Mouse (Mus musculus): ENCODE measurements around the gene Tmem158. TPM values are rescaled to one million over a fixed set of nuclear protein-coding genes. Genes with fewer than 3 reads are reported as not detected.

The Tmem158 gene
- polyA plus RNA-seq, 1 experiment: 2.8 TPM

DNA sequence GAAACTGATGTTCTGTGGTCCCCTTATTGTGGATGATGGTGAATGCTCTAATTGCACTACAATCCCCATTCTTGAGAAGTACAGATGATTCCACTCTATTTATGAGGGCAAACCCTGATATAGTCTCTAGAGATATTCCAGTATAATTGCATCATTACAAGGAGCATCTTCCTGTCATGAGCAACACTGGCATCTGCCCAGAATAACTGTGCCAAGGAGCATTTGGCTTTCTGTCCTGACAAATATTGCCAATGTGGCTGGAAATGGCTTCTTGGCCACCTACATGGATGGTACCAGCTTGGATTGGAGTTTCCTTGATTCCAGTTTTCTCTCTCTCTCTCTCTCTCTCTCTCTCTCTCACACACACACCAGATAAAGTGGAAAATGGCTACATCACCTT, 35.7 kb upstream of the Tmem158 start:
- no peak for DNase-seq
- Histone ChIP-seq H3K4me3 (ENCODE audit: insufficient read depth, low read depth, low read length) (no peak overlapping the region), H3K36me3 (ENCODE audit: control insufficient read depth, insufficient read depth, low read length) (no peaks in the 10 kb centered on the region), H3K27ac (ENCODE audit: insufficient read depth, low read depth, low read length) (no peak overlapping the region), H3K4me1 (ENCODE audit: control insufficient read depth, insufficient read depth, low read length) (no peaks in the 10 kb centered on the region), H3K27me3 (replicated peaks; ENCODE audit: control insufficient read depth, insufficient read depth, low read length) (no peaks in the 10 kb centered on the region)
- TF ChIP-seq CTCF (conservative IDR thresholded peaks at IDR 0.05; ENCODE audit: insufficient read depth, insufficient read length, low read depth, low read length): no peak
- TF ChIP-seq POLR2A (IDR thresholded peaks at IDR 0.05; ENCODE audit: low read depth, low read length): no peak

DNA sequence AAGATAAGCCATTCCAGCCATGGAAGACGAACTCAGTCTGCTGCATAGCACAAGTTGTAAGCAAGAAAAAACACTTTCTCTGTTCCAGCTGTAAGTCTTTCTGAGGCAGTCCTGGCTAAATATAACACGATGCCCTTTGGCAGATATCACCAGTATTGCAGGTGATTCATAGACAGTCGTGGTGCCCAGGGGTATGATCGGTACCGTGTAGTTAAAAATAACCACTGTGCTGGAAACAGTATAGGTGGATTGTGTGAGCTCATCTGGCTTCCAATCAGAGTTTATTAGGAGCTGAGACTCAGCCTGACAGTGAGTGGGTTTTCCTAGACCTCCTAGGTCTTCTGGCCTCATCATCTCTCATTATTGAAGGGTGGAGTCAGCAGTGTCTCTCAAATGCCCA, 34.0 kb upstream of the Tmem158 start:
- no peak overlapping the region for H3K27ac ChIP-seq (ENCODE audit: insufficient read depth, low read depth, low read length)
- H3K27me3 ChIP-seq (replicated peaks; ENCODE audit: control insufficient read depth, insufficient read depth, low read length): no peaks in the 10 kb centered on the region
- H3K4me3 ChIP-seq (ENCODE audit: insufficient read depth, low read depth, low read length): no peak overlapping the region
- TF ChIP-seq CTCF (conservative IDR thresholded peaks at IDR 0.05; ENCODE audit: insufficient read depth, insufficient read length, low read depth, low read length) (no peak), POLR2A (IDR thresholded peaks at IDR 0.05; ENCODE audit: low read depth, low read length) (no peak)
- H3K36me3 ChIP-seq (ENCODE audit: control insufficient read depth, insufficient read depth, low read length): no peaks in the 10 kb centered on the region
- 71% methylated on average over 5 of the region's 5 CpGs for WGBS
- DNase-seq: no peak
- H3K4me1 ChIP-seq (ENCODE audit: control insufficient read depth, insufficient read depth, low read length): no peaks in the 10 kb centered on the region

DNA sequence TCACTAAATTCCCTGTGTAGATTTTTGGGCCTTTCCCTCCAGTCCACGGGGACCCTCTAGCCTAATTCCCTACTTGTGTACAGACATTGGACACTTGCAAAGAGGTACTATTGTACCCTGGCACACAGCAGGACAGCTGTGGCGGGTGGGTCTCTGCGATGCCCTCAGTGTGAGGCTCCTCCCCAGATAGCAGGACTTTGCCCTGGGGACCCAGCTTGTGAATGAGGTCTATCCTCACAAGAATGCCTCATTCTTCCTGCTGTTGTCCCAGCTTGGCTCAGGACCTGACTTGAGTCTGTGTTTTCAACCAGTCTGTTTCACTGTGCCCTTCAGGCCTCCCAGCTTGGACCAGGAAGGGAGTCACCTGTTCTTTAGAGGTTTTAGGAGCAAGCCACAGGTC, 27.8 kb upstream of the Tmem158 start:
- Histone ChIP-seq H3K4me1 (ENCODE audit: control insufficient read depth, insufficient read depth, low read length) (no peaks in the 10 kb centered on the region), H3K27ac (ENCODE audit: insufficient read depth, low read depth, low read length) (no peak overlapping the region), H3K27me3 (replicated peaks; ENCODE audit: control insufficient read depth, insufficient read depth, low read length) (no peaks in the 10 kb centered on the region; the same call in 1 of the 2 replicates), H3K36me3 (ENCODE audit: control insufficient read depth, insufficient read depth, low read length) (no peaks in the 10 kb centered on the region), H3K4me3 (ENCODE audit: insufficient read depth, low read depth, low read length) (no peak overlapping the region)
- TF ChIP-seq POLR2A (IDR thresholded peaks at IDR 0.05; ENCODE audit: low read depth, low read length) (no peak), CTCF (conservative IDR thresholded peaks at IDR 0.05; ENCODE audit: insufficient read depth, insufficient read length, low read depth, low read length) (no peak)
- WGBS: 74% methylated on average over 3 of the region's 3 CpGs
- DNase-seq: no peak

DNA sequence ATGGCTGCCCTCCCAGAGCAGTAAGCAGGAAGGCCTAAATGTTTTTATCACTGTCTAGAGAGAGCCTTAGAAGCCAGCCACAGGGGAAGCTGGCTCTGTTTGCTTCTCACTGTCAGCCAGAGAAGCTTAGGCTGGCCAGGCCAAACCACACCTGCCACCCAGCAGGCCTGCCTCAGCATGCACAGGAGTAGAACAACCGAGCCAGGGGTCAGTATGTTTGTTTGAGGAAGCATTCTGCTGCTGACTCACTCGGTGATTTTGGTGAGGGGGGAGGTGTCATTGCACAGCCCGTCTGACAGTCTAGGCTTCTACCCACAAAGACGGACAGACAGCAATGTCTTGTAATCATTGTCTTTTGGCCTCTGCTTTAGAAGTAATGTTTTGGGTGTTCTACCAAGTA, 25.1 kb upstream of the Tmem158 start:
- H3K4me1 ChIP-seq (ENCODE audit: control insufficient read depth, insufficient read depth, low read length): no peaks in the 10 kb centered on the region
- no peak for DNase-seq
- H3K27ac ChIP-seq (ENCODE audit: insufficient read depth, low read depth, low read length): no peak overlapping the region
- H3K4me3 ChIP-seq (ENCODE audit: insufficient read depth, low read depth, low read length): no peak overlapping the region
- TF ChIP-seq POLR2A (IDR thresholded peaks at IDR 0.05; ENCODE audit: low read depth, low read length) (no peak), CTCF (conservative IDR thresholded peaks at IDR 0.05; ENCODE audit: insufficient read depth, insufficient read length, low read depth, low read length) (no peak)
- no peaks in the 10 kb centered on the region for H3K36me3 ChIP-seq (ENCODE audit: control insufficient read depth, insufficient read depth, low read length)
- 51% methylated on average over 4 of the region's 4 CpGs for WGBS
- H3K27me3 ChIP-seq (replicated peaks; ENCODE audit: control insufficient read depth, insufficient read depth, low read length): no peaks in the 10 kb centered on the region; the same call in 1 of the 2 replicates

DNA sequence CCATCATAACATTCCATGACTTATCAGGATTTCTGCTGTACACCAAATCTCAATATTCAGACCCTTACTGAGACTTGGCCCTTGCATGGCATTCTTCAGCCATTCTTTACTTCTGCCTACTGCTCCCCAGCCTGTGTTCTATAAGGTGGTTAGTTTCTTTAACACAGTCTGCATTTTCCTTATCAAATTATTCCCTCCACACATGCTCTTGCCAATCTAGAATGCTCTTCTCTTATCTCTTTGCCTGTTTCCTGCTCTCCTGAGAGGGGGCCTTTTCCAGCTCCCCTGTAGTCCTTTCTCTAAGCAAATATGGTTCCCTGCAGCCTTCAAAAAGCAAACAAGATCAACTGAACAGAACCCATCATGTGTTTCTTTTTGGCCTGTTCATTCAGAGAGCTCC, 20.2 kb upstream of the Tmem158 start:
- H3K4me3 ChIP-seq (ENCODE audit: insufficient read depth, low read depth, low read length): no peak overlapping the region
- no peaks in the 10 kb centered on the region for H3K27me3 ChIP-seq (replicated peaks; ENCODE audit: control insufficient read depth, insufficient read depth, low read length)
- no peak overlapping the region for H3K27ac ChIP-seq (ENCODE audit: insufficient read depth, low read depth, low read length)
- no peaks in the 10 kb centered on the region for H3K4me1 ChIP-seq (ENCODE audit: control insufficient read depth, insufficient read depth, low read length)
- no peaks in the 10 kb centered on the region for H3K36me3 ChIP-seq (ENCODE audit: control insufficient read depth, insufficient read depth, low read length)
- DNase-seq: no peak
- TF ChIP-seq POLR2A (IDR thresholded peaks at IDR 0.05; ENCODE audit: low read depth, low read length) (no peak), CTCF (conservative IDR thresholded peaks at IDR 0.05; ENCODE audit: insufficient read depth, insufficient read length, low read depth, low read length) (no peak)

DNA sequence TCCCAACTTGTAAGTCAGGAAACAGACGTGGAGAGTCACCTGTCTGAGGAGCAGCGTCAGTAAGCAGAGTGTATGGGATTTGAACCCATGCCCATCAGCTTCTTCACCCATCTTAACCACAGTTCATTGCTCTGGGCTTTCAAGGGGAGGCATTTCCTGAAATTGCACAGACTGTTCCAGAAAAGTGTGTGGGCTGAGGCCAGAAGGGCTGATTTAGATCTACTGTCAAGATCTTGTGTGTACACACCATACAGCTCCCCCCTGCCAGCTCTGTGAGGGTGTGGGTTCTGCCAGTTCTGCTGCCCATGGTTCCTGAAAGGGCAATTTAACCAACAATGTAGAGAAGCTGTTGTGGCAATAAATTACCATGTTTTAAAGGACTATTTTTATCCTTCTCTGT, 17.4 kb upstream of the Tmem158 start:
- H3K27ac ChIP-seq (ENCODE audit: insufficient read depth, low read depth, low read length): no peak overlapping the region
- peak; percentile 4 for DNase-seq
- H3K4me3 ChIP-seq (ENCODE audit: insufficient read depth, low read depth, low read length): no peak overlapping the region
- H3K36me3 ChIP-seq (ENCODE audit: control insufficient read depth, insufficient read depth, low read length): no peaks in the 10 kb centered on the region
- TF ChIP-seq CTCF (conservative IDR thresholded peaks at IDR 0.05; ENCODE audit: insufficient read depth, insufficient read length, low read depth, low read length) (no peak), POLR2A (IDR thresholded peaks at IDR 0.05; ENCODE audit: low read depth, low read length) (no peak)
- WGBS: 75% methylated on average over 2 of the region's 2 CpGs
- H3K4me1 ChIP-seq (ENCODE audit: control insufficient read depth, insufficient read depth, low read length): no peaks in the 10 kb centered on the region
- H3K27me3 ChIP-seq (replicated peaks; ENCODE audit: control insufficient read depth, insufficient read depth, low read length): no peaks in the 10 kb centered on the region

DNA sequence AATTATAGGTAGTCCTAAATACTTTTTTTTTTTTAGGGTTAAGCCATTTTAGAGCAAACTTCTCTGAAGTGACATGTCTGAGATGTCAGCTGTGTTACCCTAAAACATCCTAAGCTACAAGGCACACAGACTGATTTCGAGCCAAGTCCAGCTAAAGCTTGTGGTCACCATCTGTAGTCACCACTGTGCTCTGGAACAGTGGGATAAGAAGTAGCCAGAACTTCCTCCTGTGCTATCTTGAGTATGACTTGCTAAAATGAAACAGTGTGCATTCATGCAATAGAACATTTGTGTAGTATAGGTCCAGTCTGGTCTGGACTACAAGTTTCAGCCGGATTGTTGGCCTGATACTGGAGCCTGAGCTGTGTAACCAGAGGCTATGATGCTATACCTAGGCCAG, 14.8 kb upstream of the Tmem158 start:
- Histone ChIP-seq H3K27me3 (replicated peaks; ENCODE audit: control insufficient read depth, insufficient read depth, low read length) (no peaks in the 10 kb centered on the region), H3K27ac (ENCODE audit: insufficient read depth, low read depth, low read length) (no peak overlapping the region), H3K4me3 (ENCODE audit: insufficient read depth, low read depth, low read length) (no peak overlapping the region), H3K4me1 (ENCODE audit: control insufficient read depth, insufficient read depth, low read length) (no peaks in the 10 kb centered on the region), H3K36me3 (ENCODE audit: control insufficient read depth, insufficient read depth, low read length) (no peaks in the 10 kb centered on the region)
- WGBS: 76% methylated on average over 2 of the region's 2 CpGs
- TF ChIP-seq CTCF (conservative IDR thresholded peaks at IDR 0.05; ENCODE audit: insufficient read depth, insufficient read length, low read depth, low read length) (no peak), POLR2A (IDR thresholded peaks at IDR 0.05; ENCODE audit: low read depth, low read length) (no peak)
- no peak for DNase-seq

DNA sequence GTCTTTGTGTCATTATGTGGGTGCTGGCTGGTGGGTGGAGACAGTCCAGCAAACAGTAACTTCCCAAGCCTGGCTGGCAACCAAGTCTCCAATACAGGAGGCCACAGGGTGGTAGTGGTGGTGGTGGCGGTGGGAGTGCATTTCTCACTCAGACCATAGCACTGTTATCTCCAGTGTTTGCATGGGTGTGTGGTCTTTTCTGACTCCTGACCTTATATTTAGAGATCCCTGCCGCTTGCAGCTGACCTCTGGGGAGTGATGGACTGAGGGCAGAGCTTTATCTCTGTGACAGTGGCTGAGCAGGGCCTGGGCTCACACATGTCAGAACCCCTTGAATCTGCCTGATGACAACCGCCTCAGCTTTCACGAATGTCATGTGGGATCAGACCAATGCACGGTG, 14.1 kb upstream of the Tmem158 start:
- H3K36me3 ChIP-seq (ENCODE audit: control insufficient read depth, insufficient read depth, low read length): no peaks in the 10 kb centered on the region
- 88% methylated on average over 5 of the region's 5 CpGs for WGBS

More for the DNA sequence above, 14.1 kb upstream of the Tmem158 start:
- no peak for TF ChIP-seq CTCF (conservative IDR thresholded peaks at IDR 0.05; ENCODE audit: insufficient read depth, insufficient read length, low read depth, low read length)
- TF ChIP-seq POLR2A (IDR thresholded peaks at IDR 0.05; ENCODE audit: low read depth, low read length): no peak
- Histone ChIP-seq H3K27me3 (replicated peaks; ENCODE audit: control insufficient read depth, insufficient read depth, low read length) (no peaks in the 10 kb centered on the region), H3K27ac (ENCODE audit: insufficient read depth, low read depth, low read length) (no peak overlapping the region), H3K4me3 (ENCODE audit: insufficient read depth, low read depth, low read length) (no peak overlapping the region), H3K4me1 (ENCODE audit: control insufficient read depth, insufficient read depth, low read length) (no peaks in the 10 kb centered on the region)
- no peak for DNase-seq
